ENCODE assay signal across 7 mouse cellular contexts in the genomic region with DNA sequence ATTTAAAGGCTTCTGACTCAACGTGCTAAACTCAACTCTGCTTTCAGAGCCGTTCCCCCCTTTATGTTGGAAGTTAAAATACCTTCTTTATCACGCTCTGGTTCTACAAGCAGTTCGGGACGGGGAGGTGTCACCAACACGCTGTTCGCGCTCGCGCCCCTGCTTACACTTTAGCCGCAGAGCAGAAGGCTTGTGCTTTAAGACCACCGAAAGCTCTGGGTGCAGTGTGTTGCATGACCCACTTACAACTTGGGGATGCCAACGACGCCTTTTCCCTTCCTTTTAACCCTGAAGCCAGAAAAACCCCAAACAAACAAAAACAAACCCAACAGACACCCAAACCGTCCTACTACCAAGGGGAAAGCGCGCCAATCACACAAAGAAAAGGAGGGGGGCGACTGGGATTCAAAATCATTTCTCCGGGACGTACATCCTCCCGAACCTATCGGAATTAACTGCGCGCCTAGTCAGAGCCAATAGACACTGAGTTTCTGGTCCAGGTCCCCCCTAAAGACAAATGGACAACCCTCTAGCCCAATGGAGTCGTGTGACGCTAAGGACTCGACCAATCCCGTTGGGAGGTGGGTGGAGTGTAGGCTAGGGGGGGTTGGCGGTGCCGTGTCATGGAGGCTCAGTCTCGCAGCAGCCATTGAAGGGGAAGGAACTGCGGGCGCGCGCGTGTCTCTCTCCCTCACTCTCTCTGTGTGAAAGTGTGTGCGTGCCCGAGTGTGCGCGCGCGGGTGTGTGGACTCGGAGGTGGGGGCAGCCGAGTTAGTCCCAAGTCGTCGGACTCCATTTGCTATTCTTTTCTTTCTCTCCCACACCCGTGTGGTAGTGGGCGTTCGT. TPM values are rescaled to one million over a fixed set of nuclear protein-coding genes. Genes with fewer than 3 reads are reported as not detected.
DNase-seq lines count a peak whose midpoint lies in the region; ATAC-seq and TF ChIP-seq lines count a peak whose summit lies in the region.

A gene (plus strand): TSS at position 589 of the 846 bp plus-strand sequence.

- DNase-seq in adrenal gland, postnatal 25 days, result peak; percentile 95
- peak; percentile 100 for DNase-seq in heart, adult 11 months
- peak; percentile 99 for DNase-seq in kidney, adult 2 months
- DNase-seq in spleen, adult 2 months (ENCODE audit: low read depth in 1 of 2, low spot score in 2 of 2), result peak; percentile 94 to 98

- peak; percentile 100 for ATAC-seq in embryonic facial prominence, embryonic 12.5 days (ENCODE audit: insufficient number of reproducible peaks, insufficient read depth, low FRiP score, low TSS enrichment)
- peak; percentile 99 for ATAC-seq in limb, embryonic 12.5 days (ENCODE audit: insufficient number of reproducible peaks, insufficient read depth, low FRiP score, low TSS enrichment, low read depth)
- peak; percentile 100 for ATAC-seq in midbrain, embryonic 15.5 days (replicated peaks)

- peak within 1 kb of the TSS; percentile 63 for H3K4me2 ChIP-seq in embryonic facial prominence, embryonic 12.5 days (replicated peaks)
- peak within 1 kb of the TSS; percentile 72 for H3K4me2 ChIP-seq in limb, embryonic 12.5 days
- peak within 1 kb of the TSS; percentile 55 for H3K4me2 ChIP-seq in midbrain, embryonic 15.5 days

- under 1% methylated on average over 49 of the region's 49 CpGs for WGBS in embryonic facial prominence, embryonic 12.5 days
- under 1% methylated on average over 49 of the region's 49 CpGs for WGBS in kidney, adult 2 months
- under 1% methylated on average over 49 of the region's 49 CpGs for WGBS in limb, embryonic 12.5 days
- WGBS in midbrain, embryonic 15.5 days, result under 1% methylated on average over 49 of the region's 49 CpGs
- under 1% methylated on average over 49 of the region's 49 CpGs for WGBS in spleen, adult 2 months

- TF ChIP-seq POLR2A in kidney, adult 2 months (IDR thresholded peaks at IDR 0.05; ENCODE audit: low read depth, low read length), result peak; percentile 86
- TF ChIP-seq POLR2A in spleen, adult 2 months (IDR thresholded peaks at IDR 0.05; ENCODE audit: low read depth, low read length), result peak; percentile 95

- peak within 1 kb of the TSS; percentile 93 for H3K27ac ChIP-seq in embryonic facial prominence, embryonic 12.5 days
- H3K27ac ChIP-seq in kidney, adult 2 months (ENCODE audit: insufficient read depth, low read depth, low read length), result peak within 1 kb of the TSS; percentile 66
- H3K27ac ChIP-seq in limb, embryonic 12.5 days, result peak within 1 kb of the TSS; percentile 96
- H3K27ac ChIP-seq in midbrain, embryonic 15.5 days, result peak within 1 kb of the TSS; percentile 78
- peak within 1 kb of the TSS; percentile 86 for H3K27ac ChIP-seq in spleen, adult 2 months (ENCODE audit: insufficient read depth, low read length)

- no peak for TF ChIP-seq CTCF in kidney, adult 2 months (conservative IDR thresholded peaks at IDR 0.05; ENCODE audit: insufficient read depth, insufficient read length, low read depth, low read length)
- no peak for TF ChIP-seq CTCF in spleen, adult 2 months (IDR thresholded peaks at IDR 0.05; ENCODE audit: extremely low read depth, insufficient read depth, insufficient read length, insufficient replicate concordance)

- H3K4me1 ChIP-seq in embryonic facial prominence, embryonic 12.5 days, result 0 out of 2 replicates have a peak, but pooled peaks cover 4% of the 10 kb centered on the region
- peaks cover 10% of the 10 kb centered on the region for H3K4me1 ChIP-seq in kidney, adult 2 months (ENCODE audit: control insufficient read depth, insufficient read depth, low read length)
- peaks cover 18% of the 10 kb centered on the region for H3K4me1 ChIP-seq in limb, embryonic 12.5 days (replicated peaks)
- H3K4me1 ChIP-seq in midbrain, embryonic 15.5 days, result peaks cover 12% of the 10 kb centered on the region
- no peaks in the 10 kb centered on the region for H3K4me1 ChIP-seq in spleen, adult 2 months (ENCODE audit: control insufficient read depth, insufficient read depth, insufficient read length)

- no peaks in the 10 kb centered on the region for H3K27me3 ChIP-seq in embryonic facial prominence, embryonic 12.5 days
- H3K27me3 ChIP-seq in kidney, adult 2 months (replicated peaks; ENCODE audit: control insufficient read depth, insufficient read depth, low read length), result no peaks in the 10 kb centered on the region
- no peaks in the 10 kb centered on the region for H3K27me3 ChIP-seq in limb, embryonic 12.5 days
- no peaks in the 10 kb centered on the region for H3K27me3 ChIP-seq in midbrain, embryonic 15.5 days (replicated peaks)
- H3K27me3 ChIP-seq in spleen, adult 2 months (ENCODE audit: control insufficient read depth, insufficient read depth, low read length), result no peaks in the 10 kb centered on the region

- peaks cover 7% of the 10 kb centered on the region for H3K36me3 ChIP-seq in embryonic facial prominence, embryonic 12.5 days
- H3K36me3 ChIP-seq in kidney, adult 2 months (ENCODE audit: control insufficient read depth, insufficient read depth, low read length), result no peaks in the 10 kb centered on the region
- H3K36me3 ChIP-seq in limb, embryonic 12.5 days, result peaks cover 16% of the 10 kb centered on the region
- H3K36me3 ChIP-seq in midbrain, embryonic 15.5 days (replicated peaks), result no peaks in the 10 kb centered on the region
- peaks cover under 1% of the 10 kb centered on the region; the same call in 1 of the 2 replicates for H3K36me3 ChIP-seq in spleen, adult 2 months (ENCODE audit: control insufficient read depth, insufficient read depth, low read length)

- H3K9me3 ChIP-seq in embryonic facial prominence, embryonic 12.5 days, result no peaks in the 10 kb centered on the region
- no peaks in the 10 kb centered on the region for H3K9me3 ChIP-seq in limb, embryonic 12.5 days
- H3K9me3 ChIP-seq in midbrain, embryonic 15.5 days, result no peaks in the 10 kb centered on the region

- H3K4me3 ChIP-seq in embryonic facial prominence, embryonic 12.5 days, result peak within 1 kb of the TSS; percentile 93
- H3K4me3 ChIP-seq in kidney, adult 2 months (ENCODE audit: insufficient read depth, low read depth, low read length), result peak within 1 kb of the TSS; percentile 77
- H3K4me3 ChIP-seq in limb, embryonic 12.5 days (replicated peaks), result peak within 1 kb of the TSS; percentile 95
- H3K4me3 ChIP-seq in midbrain, embryonic 15.5 days, result peak within 1 kb of the TSS; percentile 77
- H3K4me3 ChIP-seq in spleen, adult 2 months (ENCODE audit: extremely low read depth, insufficient read depth, insufficient read length), result peak within 1 kb of the TSS; percentile 86

- H3K9ac ChIP-seq in embryonic facial prominence, embryonic 12.5 days, result peak within 1 kb of the TSS; percentile 99
- H3K9ac ChIP-seq in limb, embryonic 12.5 days (replicated peaks), result peak within 1 kb of the TSS; percentile 99
- H3K9ac ChIP-seq in midbrain, embryonic 15.5 days, result peak within 1 kb of the TSS; percentile 52

RNA-seq across cellular contexts. Expression of the gene that starts here (rescaled TPM):
- total RNA-seq in adrenal gland, postnatal 25 days (2021), result 77.8 and 94.0 TPM in 2 replicates
- polyA plus RNA-seq in embryonic facial prominence, embryonic 12.5 days (2016; fragmentation: Nextera tagmentation; extraction: Ambion mirVana), result 241 and 287 TPM in 2 replicates
- polyA plus RNA-seq in kidney, adult 2 months (2012; rRNA removed), result 13.0 and 18.5 TPM in 2 replicates
- 304 and 327 TPM in 2 replicates for polyA plus RNA-seq in limb, embryonic 12.5 days (2016; fragmentation: Nextera tagmentation; extraction: Ambion mirVana)
- polyA plus RNA-seq in midbrain, embryonic 15.5 days (2015; fragmentation: Nextera tagmentation; extraction: Ambion mirVana), result 116 and 123 TPM in 2 replicates
- 12.7 and 21.2 TPM in 2 replicates for polyA plus RNA-seq in spleen, adult 2 months (2012; rRNA removed)

Comparison
In these comparisons a context has a peak if more than half of its experiments do, and no peak if none do; other contexts are left out.
1. Peak in every context shown above with its lines: DNase-seq, ATAC-seq, H3K4me3 ChIP-seq and H3K27ac ChIP-seq.